19 mouse cellular contexts compared by ENCODE assay signal in genomic region chr7:29029690-29030656, GRCm38 (mm10). TPM values are rescaled to one million over a fixed set of nuclear protein-coding genes. Genes with fewer than 3 reads are reported as not detected.
DNase-seq lines count a peak whose midpoint lies in the region; ATAC-seq lines count a peak whose summit lies in the region.
"Had no signal": no experiment of that assay in that cellular context is flagged by ENCODE, and none has a peak within 500 bp of the region (broad histone marks: within the 10 kb centered on the region; RNA-seq: fewer than 3 reads in every experiment).

No protein-coding gene starts in this region.

- H3K27ac ChIP-seq in liver, embryonic 15.5 days (replicated peaks), result peak overlapping the region; percentile 83
- no peak overlapping the region for H3K27ac ChIP-seq in kidney, embryonic 16.5 days (ENCODE audit: low read length)
- H3K27ac ChIP-seq: forebrain, embryonic 12.5 days; limb, embryonic 10.5 days had no signal

- H3K36me3 ChIP-seq in liver, embryonic 15.5 days (replicated peaks), result no peaks in the 10 kb centered on the region
- no peaks in the 10 kb centered on the region for H3K36me3 ChIP-seq in kidney, embryonic 16.5 days (ENCODE audit: insufficient read depth, low read length)
- H3K36me3 ChIP-seq: forebrain, embryonic 12.5 days; limb, embryonic 10.5 days had no signal

- no peaks in the 10 kb centered on the region for H3K9me3 ChIP-seq in liver, embryonic 15.5 days (replicated peaks)
- no peaks in the 10 kb centered on the region for H3K9me3 ChIP-seq in kidney, embryonic 16.5 days (ENCODE audit: low read length)
- H3K9me3 ChIP-seq: forebrain, embryonic 12.5 days; limb, embryonic 10.5 days had no signal

- H3K4me1 ChIP-seq in liver, embryonic 15.5 days (replicated peaks), result peaks cover 47% of the 10 kb centered on the region
- H3K4me1 ChIP-seq in kidney, embryonic 16.5 days (ENCODE audit: insufficient read depth, low read length), result no peaks in the 10 kb centered on the region
- H3K4me1 ChIP-seq: forebrain, embryonic 12.5 days; limb, embryonic 10.5 days had no signal

- DNase-seq in 416B (ENCODE audit: low read depth) (peak; percentile 91), MEL-GATA-1-ER (ENCODE audit: extremely low read depth, low read depth) (peak; percentile 99)
- DNase-seq in thymus, postnatal 14 days, result no peak
- DNase-seq in urinary bladder, postnatal 4 days (ENCODE audit: low spot score in 2 of 2), result no peak
- no peak for DNase-seq in frontal cortex, postnatal 25 days (ENCODE audit: low spot score in 2 of 2)
- DNase-seq: cerebellum, adult 9-10 months; gastrocnemius, postnatal 36 days; heart, postnatal 4 days; kidney, adult 2 months; kidney, postnatal 36 days; layer of hippocampus, postnatal 36 days; lung, adult 2 months; lung, postnatal 4 days; midbrain, embryonic 14.5 days had no signal

- no peaks in the 10 kb centered on the region for H3K27me3 ChIP-seq in liver, embryonic 15.5 days
- H3K27me3 ChIP-seq in kidney, embryonic 16.5 days (ENCODE audit: insufficient read depth, low read length), result no peaks in the 10 kb centered on the region
- H3K27me3 ChIP-seq: forebrain, embryonic 12.5 days had no signal

- no peak overlapping the region for H3K4me3 ChIP-seq in liver, embryonic 15.5 days (replicated peaks)
- H3K4me3 ChIP-seq in kidney, embryonic 16.5 days (ENCODE audit: low read length), result no peak overlapping the region
- H3K4me3 ChIP-seq: forebrain, embryonic 12.5 days; limb, embryonic 10.5 days had no signal

- peak overlapping the region; percentile 42 for H3K4me2 ChIP-seq in liver, embryonic 15.5 days
- H3K4me2 ChIP-seq in kidney, embryonic 16.5 days (replicated peaks; ENCODE audit: low read depth, low read length), result no peak overlapping the region
- H3K4me2 ChIP-seq: forebrain, embryonic 12.5 days had no signal

- H3K9ac ChIP-seq in liver, embryonic 15.5 days, result no peak overlapping the region
- H3K9ac ChIP-seq in kidney, embryonic 16.5 days (replicated peaks; ENCODE audit: low read length), result no peak overlapping the region
- H3K9ac ChIP-seq: forebrain, embryonic 12.5 days had no signal

- WGBS in liver, embryonic 15.5 days (ENCODE audit: insufficient replicate concordance), result 41% methylated on average over 14 of the region's 14 CpGs
- WGBS in kidney, embryonic 16.5 days, result 87% methylated on average over 14 of the region's 14 CpGs

- ATAC-seq in erythroid progenitor cell, adult 5-6 weeks (replicated peaks; ENCODE audit: low FRiP score, poor library complexity, severe bottlenecking), result peak; percentile 93
- peak; percentile 99 for ATAC-seq in liver, embryonic 15.5 days (ENCODE audit: insufficient read depth)
- ATAC-seq in kidney, embryonic 16.5 days (ENCODE audit: low FRiP score, low TSS enrichment), result no peak

RNA-seq across cellular contexts. Expression of gene Map4k1, which starts 48.1 kb away (rescaled TPM):
- total RNA-seq in erythroid progenitor cell, adult 5-6 weeks (2015; ENCODE audit: low replicate concordance), result 13.0 and 23.1 TPM in 2 replicates
- 7.3 and 7.9 TPM in 2 replicates for total RNA-seq in erythroid progenitor cell, adult 5-6 weeks (2017; ENCODE audit: low replicate concordance)
- 21.6 and 26.3 TPM in 2 replicates for polyA plus RNA-seq in liver, embryonic 15.5 days (2015; fragmentation: Nextera tagmentation; extraction: Ambion mirVana)
- polyA plus RNA-seq in kidney, embryonic 16.5 days (2015; fragmentation: Nextera tagmentation; extraction: Ambion mirVana), result 9.7 and 10.1 TPM in 2 replicates

RNA-seq across cellular contexts. Expression of gene Eif3k, which starts 48.3 kb away (rescaled TPM):
- 83.8 and 161 TPM in 2 replicates for total RNA-seq in erythroid progenitor cell, adult 5-6 weeks (2015; ENCODE audit: low replicate concordance)
- total RNA-seq in erythroid progenitor cell, adult 5-6 weeks (2017; ENCODE audit: low replicate concordance), result 81.5 and 115 TPM in 2 replicates
- 209 and 222 TPM in 2 replicates for polyA plus RNA-seq in liver, embryonic 15.5 days (2015; fragmentation: Nextera tagmentation; extraction: Ambion mirVana)
- polyA plus RNA-seq in kidney, embryonic 16.5 days (2015; fragmentation: Nextera tagmentation; extraction: Ambion mirVana), result 406 and 407 TPM in 2 replicates

Comparison
In these comparisons a context has a peak if more than half of its experiments do, and no peak if none do; other contexts are left out.
1. DNase-seq: peak in 416B (single experiment) and MEL-GATA-1-ER (single experiment); none in thymus, postnatal 14 days (single experiment), urinary bladder, postnatal 4 days (0 of 2) and frontal cortex, postnatal 25 days (0 of 2).